Mouse (Mus musculus): ENCODE results near the gene Col18a1.

DNA sequence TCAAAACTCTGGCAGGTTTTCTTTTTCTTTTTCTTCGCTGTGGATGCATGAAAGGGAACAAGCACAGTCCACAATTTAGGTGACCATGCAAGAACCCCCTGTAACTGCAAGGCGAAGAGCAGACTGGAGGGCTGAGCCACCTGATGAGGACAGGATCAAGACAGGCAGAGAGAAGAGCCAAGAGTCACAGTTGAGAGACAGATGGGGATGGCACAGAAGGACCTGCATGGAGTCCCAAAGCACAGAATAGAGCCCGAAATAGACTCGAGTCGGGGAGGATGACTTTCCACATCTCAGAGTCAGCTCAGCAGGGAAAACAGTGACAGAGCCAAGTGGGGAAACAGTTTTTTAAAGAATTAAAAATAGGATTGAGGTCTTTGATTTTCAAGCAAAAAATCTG lies 83.4 kb downstream of the Col18a1 start:
- TF ChIP-seq CTCF (IDR thresholded peaks at IDR 0.05) (no peak), EP300 (IDR thresholded peaks at IDR 0.05) (no peak)

All from lung, postnatal 0 days (tissue).